ENCODE assay signal across 22 mouse cellular contexts in the genomic region with DNA sequence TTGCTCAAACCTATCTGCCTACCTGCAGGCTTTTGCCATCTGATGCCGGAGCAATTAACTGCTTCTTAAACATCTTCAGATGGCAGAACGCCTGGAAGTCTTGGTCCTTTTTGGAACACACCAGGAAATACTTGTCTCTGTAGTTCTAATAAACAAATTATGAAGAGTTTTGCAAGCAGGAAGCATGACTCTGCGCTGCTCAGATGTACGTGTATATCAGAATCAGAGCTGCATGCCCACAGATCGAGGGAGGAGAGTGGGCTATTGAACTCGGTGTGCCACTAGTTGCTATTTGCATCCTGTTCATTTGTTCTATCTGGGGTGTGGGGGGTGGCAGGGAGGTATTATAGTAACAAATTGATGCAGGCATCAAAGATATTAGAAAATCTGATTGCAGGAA. TPM values are rescaled to one million over a fixed set of nuclear protein-coding genes. Genes with fewer than 3 reads are reported as not detected.
"Had no signal": no experiment of that assay in that cellular context is flagged by ENCODE, and none has a peak within 500 bp of the region (broad histone marks: within the 10 kb centered on the region; RNA-seq: fewer than 3 reads in every experiment).

No protein-coding gene starts in this region.

- H3K4me3 ChIP-seq: intestine, embryonic 15.5 days; kidney, embryonic 15.5 days; limb, embryonic 15.5 days; midbrain, embryonic 12.5 days; midbrain, embryonic 15.5 days; neural tube, embryonic 12.5 days; neural tube, embryonic 15.5 days had no signal

- H3K27ac ChIP-seq: intestine, embryonic 15.5 days; kidney, embryonic 15.5 days; limb, embryonic 15.5 days; liver, embryonic 14.5 days; macrophage; midbrain, embryonic 12.5 days; midbrain, embryonic 15.5 days; neural tube, embryonic 12.5 days; neural tube, embryonic 15.5 days had no signal

- H3K9ac ChIP-seq: intestine, embryonic 15.5 days; kidney, embryonic 15.5 days; limb, embryonic 15.5 days; liver, embryonic 14.5 days; liver, postnatal 0 days; lung, embryonic 14.5 days; midbrain, embryonic 12.5 days; midbrain, embryonic 15.5 days; neural tube, embryonic 12.5 days; neural tube, embryonic 15.5 days had no signal

- H3K9me3 ChIP-seq: intestine, embryonic 15.5 days; kidney, embryonic 15.5 days; limb, embryonic 15.5 days; midbrain, embryonic 12.5 days; midbrain, embryonic 15.5 days; neural tube, embryonic 12.5 days; neural tube, embryonic 15.5 days had no signal

- H3K4me1 ChIP-seq: intestine, embryonic 15.5 days; limb, embryonic 15.5 days; midbrain, embryonic 12.5 days; midbrain, embryonic 15.5 days had no signal

- H3K4me2 ChIP-seq: intestine, embryonic 15.5 days; kidney, embryonic 15.5 days; limb, embryonic 15.5 days; liver, embryonic 11.5 days; lung, embryonic 14.5 days; midbrain, embryonic 12.5 days; midbrain, embryonic 15.5 days; neural tube, embryonic 12.5 days; neural tube, embryonic 15.5 days had no signal

- H3K27me3 ChIP-seq: intestine, embryonic 15.5 days; midbrain, embryonic 12.5 days; midbrain, embryonic 15.5 days; neural tube, embryonic 12.5 days had no signal

- ATAC-seq: intestine, embryonic 15.5 days; liver, postnatal 0 days; lung, postnatal 0 days; midbrain, embryonic 15.5 days had no signal

- DNase-seq: kidney, adult 11 months; kidney, adult 8-10 months; kidney, postnatal 14 days; kidney, postnatal 4 days; liver, postnatal 0 days; lung, embryonic 14.5 days; right cerebral cortex, adult 18-20 months; right cerebral cortex, postnatal 14 days; right cerebral cortex, postnatal 4 days; spleen, adult 18-20 months; thymus, postnatal 25 days had no signal

- H3K36me3 ChIP-seq: intestine, embryonic 15.5 days; kidney, embryonic 15.5 days; limb, embryonic 15.5 days; midbrain, embryonic 12.5 days; midbrain, embryonic 15.5 days; neural tube, embryonic 12.5 days; neural tube, embryonic 15.5 days had no signal

RNA-seq across cellular contexts. Expression of a gene that starts 28.2 kb away (rescaled TPM):
- polyA plus RNA-seq: macrophage had no signal
